Mouse (Mus musculus) c-Kit-positive CD71-negative TER-119-negative erythroid progenitor cells, embryonic 14.5 days (primary cell): ENCODE data around the gene Cic.
"Not testable (repeated sequence)": the region's sequence is repeated elsewhere in the genome, so short reads cannot be mapped to it uniquely, and the experiment has no call there.

Experiments
- DNase-seq: peaks from one replicate; pipeline ENCODE4 v3.0.0-alpha.2; 2013; ENCODE audit warnings: low read depth

Cic gene

DNA sequence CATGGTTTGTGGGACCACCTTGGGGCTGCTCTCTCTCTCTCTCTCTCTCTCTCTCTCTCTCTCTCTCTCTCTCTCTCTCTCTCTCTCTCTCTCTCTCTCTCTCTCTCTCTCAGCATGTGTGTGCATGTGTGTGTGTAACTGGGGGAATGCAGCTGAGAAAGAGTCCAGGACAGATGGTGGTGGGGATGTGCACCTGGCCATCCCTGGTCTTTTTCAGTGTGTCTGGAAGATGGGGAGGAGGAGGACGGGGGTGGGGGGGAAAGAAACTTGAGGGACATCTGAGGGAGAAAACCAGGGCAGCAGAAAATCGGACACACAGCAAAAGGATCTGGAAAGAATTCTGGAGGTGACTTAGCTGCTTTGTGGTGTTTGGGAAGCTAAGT lies 39.1 kb downstream of the Cic start:
- no peak for DNase-seq

DNA sequence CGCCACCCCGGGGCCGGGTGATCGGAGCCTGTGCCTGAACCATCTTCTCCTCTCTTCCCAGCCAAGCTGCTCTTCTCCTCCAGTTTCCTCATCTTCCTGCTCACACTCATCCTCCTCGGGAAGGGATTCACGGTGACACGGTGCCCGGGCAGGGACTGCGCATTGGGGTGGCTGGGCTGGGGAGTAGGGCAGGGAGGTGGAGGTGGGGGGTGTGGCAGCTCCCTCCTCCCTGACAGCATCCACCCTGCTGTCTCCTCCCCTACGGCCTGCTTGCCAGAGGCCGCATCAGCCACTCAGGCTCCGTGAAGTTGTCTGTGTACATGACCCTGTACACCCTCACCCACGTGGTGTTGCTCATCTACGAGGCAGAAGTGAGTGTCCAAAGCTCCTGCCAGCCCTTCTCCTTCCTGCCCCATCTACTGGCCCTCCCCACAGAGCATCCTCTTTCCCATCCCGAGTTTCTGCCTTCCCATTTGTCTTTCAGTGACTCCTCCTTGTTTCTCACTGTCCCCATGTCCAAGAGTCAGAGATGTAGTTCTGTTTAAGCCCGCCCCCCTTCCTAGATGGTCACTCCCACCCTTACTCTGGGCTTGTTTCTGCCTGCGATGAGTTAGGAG lies 41.3 kb downstream of the Cic start:
- no peak for DNase-seq

DNA sequence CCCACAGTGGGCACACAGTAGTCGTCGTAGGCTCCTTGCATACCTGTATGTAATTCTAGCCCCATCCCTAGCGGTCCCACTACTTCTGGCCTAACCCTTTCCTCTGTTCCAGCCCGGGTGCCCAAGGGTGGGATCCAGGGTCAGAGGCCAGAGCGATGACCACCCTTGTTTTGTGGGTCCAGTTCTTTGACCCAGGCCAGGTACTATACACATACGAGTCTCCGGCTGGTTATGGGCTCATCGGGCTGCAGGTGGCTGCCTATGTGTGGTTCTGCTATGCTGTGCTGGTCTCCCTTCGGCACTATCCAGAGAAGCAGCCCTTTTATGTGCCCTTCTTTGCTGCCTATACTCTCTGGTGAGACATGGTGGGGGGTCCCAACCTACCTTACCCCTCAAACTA lies 41.9 kb downstream of the Cic start:
- DNase-seq, result no peak

DNA sequence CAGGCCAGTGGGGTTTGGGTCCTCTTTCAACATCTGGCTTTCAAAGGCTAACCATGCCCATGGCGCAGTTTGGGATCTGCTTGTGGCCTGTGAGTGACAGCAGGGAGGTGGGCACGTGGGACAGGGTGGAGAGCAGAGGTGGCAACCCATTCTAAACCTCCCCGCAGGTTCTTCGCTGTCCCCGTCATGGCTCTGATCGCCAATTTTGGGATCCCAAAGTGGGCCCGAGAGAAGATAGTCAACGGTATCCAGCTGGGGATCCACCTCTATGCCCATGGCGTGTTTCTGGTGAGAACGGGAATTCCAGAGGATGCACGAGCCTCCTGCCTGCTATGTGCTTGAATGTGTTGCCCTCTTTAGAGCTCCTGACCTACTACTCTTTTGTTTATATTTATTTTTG lies 43.7 kb downstream of the Cic start:
- DNase-seq, result no peak

DNA sequence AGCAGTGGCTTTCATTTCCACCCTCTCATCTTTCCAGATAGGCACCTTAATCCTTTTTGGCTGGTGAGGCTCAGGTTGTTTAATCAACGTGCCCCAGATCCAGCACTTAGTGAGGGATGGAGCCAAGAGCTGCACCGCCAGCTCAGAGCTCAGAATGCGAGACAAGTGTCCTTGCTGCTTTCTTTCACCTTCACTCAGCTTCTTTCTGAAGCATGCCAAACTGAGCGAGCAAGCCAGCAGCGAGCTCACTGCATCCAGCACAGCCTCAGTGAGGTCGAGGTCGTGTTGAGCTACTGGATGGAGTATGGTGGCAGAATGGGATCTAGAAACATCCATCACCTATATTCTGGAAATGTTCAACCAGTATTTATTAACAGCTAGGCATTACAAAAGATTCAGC lies 45.8 kb downstream of the Cic start:
- DNase-seq, result no peak

DNA sequence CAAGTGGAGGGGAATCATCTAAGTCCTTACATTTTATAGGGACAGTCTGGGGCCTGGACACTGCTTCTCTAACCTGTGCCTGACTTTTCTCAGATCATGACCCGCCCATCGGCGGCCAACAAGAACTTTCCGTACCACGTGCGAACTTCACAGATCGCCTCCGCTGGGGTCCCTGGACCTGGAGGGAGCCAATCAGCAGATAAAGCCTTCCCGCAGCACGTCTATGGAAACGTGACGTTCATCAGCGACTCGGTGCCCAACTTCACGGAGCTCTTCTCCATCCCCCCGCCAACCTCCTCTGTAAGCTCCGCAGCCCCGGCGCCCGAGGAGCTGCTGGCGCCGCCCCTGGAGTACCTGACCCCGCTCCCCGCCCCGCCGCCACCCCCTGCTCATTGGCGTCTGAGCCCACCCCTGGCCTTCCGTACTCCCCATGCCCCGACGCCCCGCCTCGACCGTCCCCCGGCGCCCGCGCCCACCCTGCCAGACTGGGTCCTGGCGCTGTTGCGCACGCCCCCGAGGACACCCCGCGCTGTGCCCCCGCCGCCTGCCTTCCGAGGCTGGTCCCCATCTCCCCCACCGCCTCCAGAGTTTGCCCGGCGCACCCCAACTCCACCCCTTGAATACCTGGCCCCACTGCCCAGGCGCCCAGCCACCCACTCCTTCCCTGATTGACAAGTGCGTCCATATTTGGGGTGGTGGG lies 47.3 kb downstream of the Cic start:
- no peak for DNase-seq

DNA sequence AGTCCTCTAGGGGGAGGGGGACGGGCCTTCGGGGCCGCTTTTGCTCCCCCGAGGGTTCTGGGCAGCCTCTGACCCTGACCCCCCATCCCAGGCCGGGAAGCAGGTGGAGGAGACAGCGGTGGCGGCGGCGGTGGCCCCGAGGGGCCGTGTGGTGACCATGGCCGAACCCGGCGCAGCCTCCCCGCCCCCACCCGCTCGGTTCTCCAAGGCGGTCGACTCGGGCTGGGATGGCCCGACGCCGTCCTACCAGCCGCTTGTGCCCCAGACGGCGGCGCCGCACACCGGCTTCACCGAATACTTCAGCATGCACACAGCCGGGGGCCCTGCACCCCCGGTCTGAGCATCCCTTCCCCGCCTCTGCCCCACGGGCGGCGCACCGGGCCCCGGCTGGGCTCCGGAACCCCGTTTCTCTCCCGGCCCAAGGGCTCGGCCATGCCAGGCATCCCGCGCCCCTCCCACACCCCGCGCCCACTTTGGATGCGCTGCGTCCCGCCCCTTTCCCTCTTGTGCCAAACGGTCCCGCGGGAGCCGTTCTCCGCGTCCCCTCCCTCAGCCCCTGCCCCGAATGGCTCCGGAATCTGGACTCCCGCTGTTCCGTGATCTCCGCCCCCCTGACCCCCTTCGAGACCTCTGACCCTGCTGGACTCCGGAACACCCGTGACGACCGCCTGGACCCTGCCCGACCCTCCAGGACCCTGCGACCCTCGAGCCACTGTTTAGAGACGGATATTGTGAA lies 48.0 kb downstream of the Cic start:
- no peak for DNase-seq

DNA sequence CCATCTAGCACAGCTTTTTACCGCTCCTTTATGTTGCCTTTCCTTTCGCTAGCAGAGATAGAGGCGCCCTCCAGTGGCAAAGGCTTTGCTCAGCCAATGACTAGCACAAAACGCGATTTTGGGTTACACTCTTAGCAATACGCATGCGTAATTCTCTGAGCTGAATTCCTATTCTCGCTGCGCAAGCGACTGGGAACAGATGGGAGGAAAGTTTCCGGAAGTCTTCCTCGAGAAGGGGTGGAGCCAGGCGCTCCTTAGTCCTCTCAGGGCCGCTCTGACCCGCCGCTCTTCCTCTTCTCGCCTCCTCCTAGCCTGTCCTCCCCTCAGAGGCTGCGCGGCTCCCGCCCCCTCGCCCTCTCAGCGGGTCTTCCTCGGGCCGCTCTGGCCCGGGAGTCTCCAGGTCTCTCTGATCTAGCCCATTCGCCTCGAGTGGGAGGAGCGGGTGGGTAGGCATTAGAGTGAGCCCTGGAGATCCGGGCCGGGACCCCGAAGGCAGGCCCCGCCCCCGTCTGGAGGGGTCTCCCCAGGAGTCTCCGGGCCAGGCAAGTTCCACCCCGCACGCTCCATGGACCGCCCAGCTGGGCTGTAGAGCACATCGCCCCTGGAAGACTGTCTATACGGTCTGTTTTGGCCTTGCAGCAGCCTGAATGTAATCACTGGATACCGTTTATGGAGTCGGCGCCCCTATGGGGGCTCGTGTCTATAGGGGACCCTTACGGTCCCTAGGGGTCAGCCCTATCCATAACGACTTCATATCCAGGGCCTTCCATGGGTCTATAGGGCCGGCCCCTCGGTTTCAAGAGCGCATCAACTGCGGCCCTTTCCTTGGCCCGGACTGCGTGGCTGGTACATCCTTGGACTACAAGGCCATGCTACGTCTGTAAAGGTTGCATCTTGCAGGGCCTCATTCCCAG lies 49.3 kb downstream of the Cic start, which contains the start of gene Megf8:
Gene Megf8, plus strand, starts transcription at position 633 of the 914 bp plus-strand sequence.
- DNase-seq, result peak; percentile 98

DNA sequence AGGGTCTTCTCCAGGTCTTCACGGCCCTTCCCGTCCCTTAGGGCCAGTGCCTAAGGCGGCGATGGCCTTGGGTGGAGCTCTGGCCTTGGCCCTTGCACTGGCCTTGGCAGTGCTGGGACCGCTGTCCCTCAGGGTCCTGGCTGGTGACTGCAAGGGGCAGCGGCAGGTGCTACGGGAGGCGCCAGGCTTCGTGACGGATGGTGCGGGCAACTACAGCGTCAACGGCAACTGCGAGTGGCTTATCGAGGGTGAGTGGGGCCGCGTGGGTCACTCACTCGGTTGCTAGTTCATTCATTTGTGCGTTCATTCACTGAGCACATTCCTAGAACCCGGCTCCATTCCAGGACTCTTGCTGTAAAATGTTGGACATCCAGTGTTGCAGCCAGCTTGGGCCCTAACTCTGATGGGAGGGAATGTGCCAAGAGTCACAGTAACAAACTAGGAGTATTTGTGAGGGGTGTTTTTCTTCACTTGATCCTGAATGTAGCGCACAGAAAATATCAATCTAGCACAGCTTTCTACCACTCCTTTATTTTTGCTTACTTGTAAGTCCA lies 50.0 kb downstream of the Cic start:
- no peak for DNase-seq

DNA sequence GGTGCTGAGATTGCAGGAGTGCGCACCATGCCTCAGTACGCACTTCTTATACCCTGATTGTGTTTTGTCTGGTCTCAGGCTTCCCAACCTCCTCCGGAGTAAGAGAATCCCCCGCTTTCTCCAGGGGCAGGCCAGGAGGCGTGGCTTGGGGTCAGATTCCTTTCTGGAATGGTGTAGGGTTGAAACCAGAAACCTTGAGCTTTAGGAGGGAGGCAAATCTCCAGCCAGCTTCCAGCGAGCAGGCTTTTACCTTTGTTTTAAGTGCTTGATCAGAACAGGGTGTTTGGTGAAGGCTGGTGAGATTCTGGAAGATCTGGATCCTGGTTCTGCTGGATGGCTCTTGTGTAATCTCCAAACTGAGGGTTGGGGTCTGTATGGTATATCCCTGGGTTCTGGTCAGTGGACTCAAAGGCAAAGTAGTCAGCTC lies 54.6 kb downstream of the Cic start:
- DNase-seq, result no peak

DNA sequence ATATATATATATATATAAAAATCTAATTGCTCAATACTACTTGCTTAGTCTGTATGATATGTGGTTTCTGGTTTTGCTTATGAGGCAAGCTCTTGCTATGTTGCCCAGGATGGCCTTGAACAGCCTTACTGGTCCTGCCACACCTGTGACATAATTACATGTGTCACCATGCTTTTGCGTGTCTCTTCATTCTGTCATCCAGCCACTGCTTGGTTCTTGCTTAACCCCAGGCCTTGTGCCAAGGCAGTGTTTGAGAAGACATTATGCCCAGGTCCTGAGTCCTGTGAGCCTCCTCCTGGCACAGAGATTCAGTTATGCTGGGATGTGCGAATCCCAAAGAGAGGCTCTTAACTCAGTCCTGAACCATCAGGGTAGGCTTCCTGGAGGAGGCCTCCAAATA lies 55.7 kb downstream of the Cic start:
- no peak for DNase-seq

DNA sequence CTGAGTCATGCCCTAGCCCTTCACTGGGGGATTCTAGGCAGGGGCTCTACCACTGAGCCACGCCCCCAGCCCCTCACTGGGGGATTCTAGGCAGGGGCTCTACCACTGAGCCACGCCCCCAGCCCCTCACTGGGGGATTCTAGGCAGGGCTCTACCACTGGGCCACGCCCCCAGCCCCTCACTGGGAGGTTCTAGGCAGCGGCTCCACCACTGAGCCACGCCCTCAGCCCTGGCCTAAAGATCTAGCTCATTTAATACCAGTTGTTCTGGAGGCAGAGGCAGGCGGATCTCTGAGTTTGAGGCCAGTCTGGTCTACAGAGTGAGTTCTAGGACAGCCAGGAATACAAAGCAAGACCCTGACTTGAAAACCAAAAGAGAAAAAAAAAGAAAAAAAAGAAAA lies 57.9 kb downstream of the Cic start:
- not testable (repeated sequence) for DNase-seq

DNA sequence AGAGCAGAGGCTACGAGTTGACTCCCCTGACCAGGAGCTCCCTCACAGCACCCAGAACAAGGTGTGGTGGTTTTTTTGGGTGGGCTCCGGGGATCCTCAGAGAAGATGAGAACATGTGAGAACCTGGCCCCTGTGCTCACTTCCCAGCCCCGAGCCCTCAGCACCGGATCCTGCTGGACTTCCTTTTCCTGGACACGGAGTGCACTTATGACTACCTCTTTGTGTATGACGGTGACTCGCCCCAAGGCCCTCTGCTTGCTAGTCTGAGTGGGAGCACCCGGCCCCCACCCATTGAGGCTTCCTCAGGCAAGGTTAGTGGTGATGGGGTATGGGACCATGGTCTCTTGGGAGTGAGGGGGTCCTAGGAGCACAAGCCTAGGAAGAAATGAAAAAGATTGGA lies 58.7 kb downstream of the Cic start:
- no peak for DNase-seq

DNA sequence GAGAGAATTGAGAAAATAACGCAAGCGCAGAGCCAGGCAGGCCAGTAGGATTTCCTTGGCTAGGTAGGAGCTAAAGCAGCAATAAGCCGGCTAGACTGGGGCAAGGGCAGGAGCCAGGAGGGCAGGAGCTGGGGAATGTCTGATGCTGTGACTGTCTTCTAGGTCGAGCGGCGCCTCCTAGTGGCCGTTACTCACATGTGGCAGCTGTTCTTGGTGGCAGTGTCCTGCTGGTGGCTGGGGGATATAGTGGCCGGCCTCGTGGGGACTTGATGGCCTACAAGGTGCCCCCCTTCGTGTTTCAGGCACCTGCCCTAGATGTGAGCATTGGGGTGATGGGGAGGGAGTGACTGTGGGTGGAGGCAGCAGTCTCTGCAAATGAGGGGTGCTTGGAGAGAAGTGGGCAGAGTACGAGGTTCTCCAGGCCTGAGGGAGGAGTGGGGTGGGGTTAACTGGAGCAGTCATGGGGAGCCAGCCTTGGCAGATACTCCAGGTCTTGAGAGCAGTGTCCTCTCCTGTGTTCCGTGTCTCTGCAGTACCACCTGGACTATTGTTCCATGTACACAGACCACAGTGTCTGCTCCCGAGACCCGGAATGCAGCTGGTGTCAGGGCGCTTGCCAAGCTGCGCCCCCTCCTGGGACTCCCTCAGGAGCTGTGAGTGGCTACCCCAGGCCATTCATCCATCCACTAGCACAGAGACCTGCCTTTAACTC lies 66.2 kb downstream of the Cic start:
- peak; percentile 66 for DNase-seq

DNA sequence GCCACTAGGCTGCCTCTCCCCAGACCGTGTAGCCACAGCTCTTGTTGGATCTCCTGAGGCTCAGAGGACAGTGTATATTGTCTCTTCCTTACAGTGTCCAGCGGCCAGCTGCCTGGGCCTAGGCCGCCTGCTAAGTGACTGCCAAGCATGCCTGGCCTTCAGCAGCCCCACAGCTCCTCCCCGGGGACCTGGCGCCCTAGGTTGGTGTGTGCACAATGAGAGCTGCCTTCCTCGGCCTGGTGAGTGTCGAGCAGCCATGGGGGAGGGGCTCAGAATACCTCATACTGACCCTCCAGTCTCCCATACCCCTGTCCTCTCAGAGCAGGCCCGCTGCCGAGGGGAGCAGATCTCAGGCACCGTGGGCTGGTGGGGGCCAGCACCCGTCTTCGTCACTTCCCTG lies 67.0 kb downstream of the Cic start:
- no peak for DNase-seq

DNA sequence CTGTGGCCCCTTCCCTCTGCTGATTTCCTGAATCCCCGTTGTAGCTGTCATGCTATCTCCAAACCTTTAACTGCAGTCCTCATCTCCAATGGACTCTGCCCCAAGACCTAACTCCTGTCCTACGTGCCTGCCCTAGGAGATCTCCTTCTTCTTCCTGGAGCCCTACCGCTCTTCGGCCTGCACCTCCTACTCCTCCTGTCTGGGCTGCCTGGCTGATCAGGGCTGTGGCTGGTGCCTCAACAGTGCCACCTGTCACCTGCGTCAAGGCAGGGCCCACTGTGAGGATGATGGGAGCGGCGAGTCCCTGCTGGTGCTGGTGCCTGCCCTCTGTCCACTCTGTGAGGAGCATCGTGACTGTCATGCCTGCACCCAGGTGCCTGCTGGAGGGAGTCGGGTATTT lies 71.8 kb downstream of the Cic start:
- DNase-seq, result no peak

DNA sequence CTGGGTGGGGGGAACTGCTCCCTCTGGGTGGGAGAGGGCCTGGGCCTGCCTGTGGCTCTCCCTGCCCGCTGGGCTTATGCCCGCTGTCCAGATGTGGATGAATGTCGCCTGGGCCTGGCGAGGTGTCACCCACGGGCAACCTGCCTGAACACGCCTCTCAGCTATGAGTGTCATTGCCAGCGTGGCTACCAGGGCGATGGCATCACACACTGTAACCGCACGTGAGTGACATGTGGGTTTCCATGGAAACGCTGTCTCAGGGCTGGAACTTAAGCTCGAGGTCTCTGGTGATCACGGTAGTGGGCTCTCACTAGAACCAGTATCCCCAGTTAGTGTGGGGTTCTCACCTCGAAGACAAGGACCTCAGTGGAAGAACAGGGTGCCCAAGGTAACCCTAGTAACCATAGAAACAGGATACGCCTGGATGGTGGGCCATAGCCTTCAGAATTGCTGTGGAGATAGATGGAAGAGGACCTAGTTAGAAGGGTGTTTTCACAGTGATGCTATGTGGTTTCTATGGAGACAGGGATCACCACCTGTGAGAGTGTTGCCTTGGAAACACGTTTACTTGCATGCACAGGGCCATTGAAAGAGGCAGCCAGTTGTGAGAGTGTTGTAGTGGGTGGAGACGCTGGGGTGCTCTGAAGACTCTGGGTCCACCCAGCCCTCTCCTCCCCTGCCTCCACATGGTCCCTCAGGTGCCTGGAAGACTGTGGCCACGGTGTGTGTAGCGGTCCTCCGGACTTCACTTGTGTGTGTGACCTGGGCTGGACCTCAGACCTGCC lies 73.7 kb downstream of the Cic start:
- DNase-seq, result no peak
